Mouse (Mus musculus) bone marrow macrophage, adult 2 months (primary cell): Measurements from ENCODE around the gene Gabarap. TPM values are rescaled to one million over a fixed set of nuclear protein-coding genes. Genes with fewer than 3 reads are reported as not detected.

ENCODE experiments used
- H3K27ac ChIP-seq: 2 replicates; pipeline ENCODE4 v1.5.1; 2012; ENCODE audit warnings: low read depth, low read length; ENCODE audit not compliant: insufficient read depth
- H3K4me1 ChIP-seq: 2 replicates; pipeline ENCODE4 v1.6.1; 2012; ENCODE audit warnings: low read length; ENCODE audit not compliant: control insufficient read depth, insufficient read depth
- H3K4me3 ChIP-seq: 2 replicates; pipeline ENCODE4 v1.5.1; 2012; ENCODE audit warnings: mild to moderate bottlenecking, low read length, moderate library complexity; ENCODE audit not compliant: insufficient read depth
- CTCF ChIP-seq: IDR thresholded peaks from 2 replicates; pipeline ENCODE4 v1.5.1; 2012; ENCODE audit warnings: low read depth, mild to moderate bottlenecking, low read length, moderate library complexity
- POLR2A ChIP-seq: IDR thresholded peaks from 2 replicates; pipeline ENCODE4 v1.6.1; 2012; ENCODE audit warnings: mild to moderate bottlenecking, low read depth, low read length, borderline replicate concordance
- polyA plus RNA-seq: library from polyadenylated mRNA; stranded (reverse); fragments of >200 nt; gene quantifications from 2 replicates; pipeline ENCODE4 v1.2.4, GENCODE M21; 2012; ENCODE audit not compliant: missing spikeins, insufficient read depth, insufficient read length

Gabarap gene
- polyA plus RNA-seq, 1 experiment: 1,001 TPM

- TF ChIP-seq CTCF (no peak), POLR2A (no peak)
- Histone ChIP-seq H3K27ac (no peak overlapping the region), H3K4me1 (peaks cover 13% of the 10 kb centered on the region)
Measured at GRCm38 (mm10) chr11:69983377-69983776, 7.6 kb upstream of the Gabarap start.

GRCm38 (mm10) chr11:69984431-69984830, 6.5 kb upstream of the Gabarap start:
- H3K4me1 ChIP-seq: peaks cover 9% of the 10 kb centered on the region
- TF ChIP-seq POLR2A (no peak), CTCF (no peak)
- H3K4me3 ChIP-seq: no peak overlapping the region
- H3K27ac ChIP-seq: no peak overlapping the region

More at GRCm38 (mm10) chr11:69983377-69983776, 7.6 kb upstream of the Gabarap start:
- H3K4me3 ChIP-seq: no peak overlapping the region

- H3K4me1 ChIP-seq: peaks cover 18% of the 10 kb centered on the region
- TF ChIP-seq POLR2A: no peak
- TF ChIP-seq CTCF: no peak
- H3K27ac ChIP-seq: peak overlapping the region; percentile 4; the same call in 1 of the 2 replicates
- H3K4me3 ChIP-seq: no peak overlapping the region
Measured at GRCm38 (mm10) chr11:69989949-69990348, 994 bp upstream of the Gabarap start.

DNA sequence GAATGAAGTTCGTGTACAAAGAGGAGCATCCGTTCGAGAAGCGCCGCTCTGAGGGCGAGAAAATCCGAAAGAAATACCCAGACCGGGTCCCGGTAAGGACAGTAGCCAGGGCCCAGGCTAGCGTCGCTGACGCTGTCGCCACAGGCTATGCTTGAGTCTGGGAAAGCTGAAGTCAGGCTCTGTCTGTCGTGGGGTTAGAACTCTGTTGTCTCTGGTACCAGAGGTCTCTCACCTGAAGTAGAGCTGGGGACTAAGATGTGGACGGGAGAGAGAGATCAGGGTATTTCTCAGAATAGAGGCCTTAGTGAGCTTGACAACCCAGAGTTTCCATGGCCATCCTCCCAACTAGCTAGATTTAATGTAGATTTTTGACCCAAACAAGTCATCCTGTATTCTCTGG, 768 bp downstream of the Gabarap start:
- H3K4me3 ChIP-seq: peak overlapping the region; percentile 88
- H3K4me1 ChIP-seq: peaks cover 18% of the 10 kb centered on the region
- TF ChIP-seq CTCF: no peak
- no peak for TF ChIP-seq POLR2A
- H3K27ac ChIP-seq: peak overlapping the region; percentile 84

DNA sequence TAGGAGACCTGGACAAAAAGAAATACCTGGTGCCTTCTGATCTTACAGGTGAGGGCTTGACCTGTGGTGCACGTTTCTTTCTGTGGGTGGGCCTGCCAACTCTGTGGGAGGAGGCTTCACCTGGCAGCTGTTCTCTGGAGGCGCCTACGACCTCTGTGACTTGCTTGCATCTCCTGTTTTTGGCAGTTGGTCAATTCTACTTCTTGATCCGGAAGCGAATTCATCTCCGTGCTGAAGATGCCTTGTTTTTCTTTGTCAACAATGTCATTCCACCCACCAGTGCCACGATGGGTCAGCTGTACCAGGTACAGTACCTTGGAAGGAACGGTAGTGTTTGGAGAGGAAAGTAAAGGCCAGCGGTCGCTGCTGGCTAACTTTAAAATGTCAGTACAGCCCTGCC, 1.5 kb downstream of the Gabarap start:
- Histone ChIP-seq H3K27ac (no peak overlapping the region), H3K4me1 (peaks cover 18% of the 10 kb centered on the region), H3K4me3 (peak overlapping the region; percentile 59)
- TF ChIP-seq POLR2A (no peak), CTCF (no peak)

DNA sequence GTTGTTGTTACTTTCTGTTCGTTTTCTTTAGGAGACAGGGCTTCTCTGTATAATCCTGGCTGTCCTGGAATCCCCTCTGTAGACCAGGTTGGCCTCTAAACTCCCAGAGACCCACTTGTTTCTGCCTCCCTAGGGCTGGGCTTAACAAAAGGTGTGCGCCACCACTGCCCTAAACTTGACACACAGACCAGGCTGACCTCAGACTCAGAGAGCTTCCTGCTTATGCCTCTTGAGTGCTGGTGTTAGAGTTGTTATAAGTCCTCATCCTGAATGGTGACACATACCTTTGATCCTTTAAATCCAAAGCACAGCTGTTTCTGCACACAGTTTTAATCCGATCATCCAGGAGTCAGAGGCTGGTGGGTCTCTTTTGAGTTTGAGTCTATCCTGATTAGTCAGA, 2.0 kb downstream of the Gabarap start:
- TF ChIP-seq CTCF: no peak
- no peak for TF ChIP-seq POLR2A
- H3K4me3 ChIP-seq: peak overlapping the region; percentile 59
- H3K27ac ChIP-seq: no peak overlapping the region
- H3K4me1 ChIP-seq: peaks cover 18% of the 10 kb centered on the region

- H3K4me3 ChIP-seq: peak overlapping the region; percentile 9; the same call in 1 of the 2 replicates
- peaks cover 30% of the 10 kb centered on the region for H3K4me1 ChIP-seq
- TF ChIP-seq POLR2A (no peak), CTCF (no peak)
- 0 out of 2 replicates have a peak overlapping the region, but pooled peaks have one; percentile 8 for H3K27ac ChIP-seq
Measured at GRCm38 (mm10) chr11:69994401-69995090, 3.6 kb downstream of the Gabarap start.

DNA sequence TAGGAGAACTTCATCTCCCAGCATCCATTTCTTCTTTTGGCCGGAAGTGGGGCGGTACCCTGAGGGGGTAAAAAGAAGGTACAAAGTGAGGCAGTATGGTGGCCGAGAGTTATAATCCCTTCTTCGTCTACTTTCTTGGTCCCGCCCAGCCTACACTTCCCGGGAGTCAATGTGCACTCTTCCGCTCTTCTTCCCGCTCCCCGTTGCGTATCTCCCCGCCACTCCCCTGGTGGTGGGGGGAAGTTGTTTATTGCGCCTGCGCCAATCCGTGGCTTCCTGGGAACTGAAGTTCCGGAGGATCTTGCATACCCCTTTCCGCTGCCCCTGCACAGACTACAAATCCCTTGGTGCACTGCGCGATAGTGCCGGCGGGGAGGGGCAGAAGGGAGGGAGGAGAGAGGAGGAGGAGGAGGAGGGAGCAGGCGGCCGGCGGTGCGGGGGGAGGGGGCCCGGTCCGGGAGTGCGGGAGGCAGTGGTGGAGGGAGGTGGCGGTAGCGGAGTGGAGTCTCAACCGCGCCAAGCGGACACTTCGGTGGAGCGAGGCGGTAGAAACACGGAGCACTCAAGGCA, 4.5 kb downstream of the Gabarap start, which contains the start of gene Phf23:
Phf23 (plus strand) TSS at position 387 of the 570 bp plus-strand sequence.
- H3K4me1 ChIP-seq: peaks cover 35% of the 10 kb centered on the region

GRCm38 (mm10) chr11:69996161-69997061, 5.5 kb downstream of the Gabarap start:
- TF ChIP-seq POLR2A (no peak), CTCF (no peak)
- Histone ChIP-seq H3K4me3 (peak overlapping the region; percentile 92), H3K4me1 (peaks cover 33% of the 10 kb centered on the region), H3K27ac (peak overlapping the region; percentile 93)

More for the DNA sequence above, 4.5 kb downstream of the Gabarap start, which contains the start of gene Phf23:
- Histone ChIP-seq H3K27ac (peak within 1 kb of the TSS; percentile 93), H3K4me3 (peak within 1 kb of the TSS; percentile 92)
- TF ChIP-seq POLR2A (0 out of 2 replicates have a peak, but pooled peaks have one; percentile 42), CTCF (no peak)

- Histone ChIP-seq H3K4me3 (peak overlapping the region; percentile 92), H3K4me1 (peaks cover 33% of the 10 kb centered on the region), H3K27ac (peak overlapping the region; percentile 93)
- TF ChIP-seq POLR2A (no peak), CTCF (no peak)
Measured at GRCm38 (mm10) chr11:69997070-69997509, 6.1 kb downstream of the Gabarap start.
